Mouse (Mus musculus) brain, embryonic 14.5 days (tissue): ENCODE measurements at regions not wholly inside any gene's neighbourhood (a gene's known extent, or its start where the extent isn't known, plus 50 kb on each side); places are given as distances from the start of the nearest gene placed in this dataset.

Experiments used
- CTCF ChIP-seq: fragments of 200-500 bp; IDR thresholded peaks from 2 replicates; pipeline ENCODE4 v1.5.1; 2012; ENCODE audit warnings: inconsistent platforms, mild to moderate bottlenecking, moderate library complexity, borderline replicate concordance; ENCODE audit not compliant: insufficient read depth, insufficient read length; ENCODE audit errors: extremely low read depth
- POLR2A ChIP-seq: fragments of 200-500 bp; IDR thresholded peaks from 2 replicates; pipeline ENCODE4 v1.6.1; 2012; ENCODE audit warnings: mild to moderate bottlenecking, inconsistent platforms, borderline replicate concordance; ENCODE audit not compliant: poor library complexity, insufficient read depth, insufficient read length, severe bottlenecking; ENCODE audit errors: extremely low read depth

DNA sequence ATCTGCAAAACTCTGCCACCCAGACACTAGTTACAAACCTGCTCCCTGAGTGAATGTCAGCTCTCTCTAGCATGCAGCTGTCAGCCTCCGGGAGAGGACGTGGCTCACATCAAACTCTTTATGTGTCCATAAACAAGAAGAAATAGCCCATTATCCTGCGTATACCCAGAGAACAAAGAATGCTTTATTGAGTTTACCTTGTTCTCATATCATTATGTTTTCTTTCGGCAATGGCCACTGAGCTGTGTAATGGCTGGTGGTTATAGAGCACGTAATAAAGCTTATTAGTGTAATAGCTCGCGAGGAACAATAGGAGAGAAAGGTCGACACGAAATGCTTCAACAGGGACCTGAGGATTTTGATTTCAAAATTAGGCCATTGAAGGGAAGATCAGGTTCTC lies 331.6 kb downstream of the Hs3st1 start:
- TF ChIP-seq POLR2A (no peak), CTCF (no peak)
